In the genomic region with DNA sequence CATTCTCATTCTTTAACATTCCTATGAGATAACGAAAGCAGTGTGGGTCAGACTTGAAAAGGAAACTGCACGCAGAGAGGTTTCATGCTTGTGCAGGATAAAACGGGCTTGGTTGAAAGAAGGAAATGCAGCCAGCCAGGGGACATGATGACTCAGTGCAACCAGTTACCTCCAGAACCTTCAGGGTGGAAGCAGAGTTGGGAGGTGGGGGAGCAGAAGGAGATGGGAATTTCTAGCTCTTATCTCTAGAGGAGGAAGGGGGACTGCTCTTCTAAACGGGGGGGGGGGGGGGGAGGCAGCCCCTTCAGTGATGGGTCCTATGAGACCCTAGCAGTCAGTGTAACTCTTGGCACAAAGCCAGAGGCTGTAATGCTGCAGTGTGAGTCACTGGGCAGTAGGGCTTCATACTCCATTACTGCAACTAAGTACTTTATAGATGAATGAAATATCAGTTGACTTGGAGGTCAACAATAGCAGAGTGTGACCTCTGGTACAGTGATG, we compare ENCODE assay signal across 10 mouse cellular contexts. TPM values are rescaled to one million over a fixed set of nuclear protein-coding genes. Genes with fewer than 3 reads are reported as not detected.
DNase-seq lines count a peak whose midpoint lies in the region; ATAC-seq and TF ChIP-seq lines count a peak whose summit lies in the region.
"Had no signal": no experiment of that assay in that cellular context is flagged by ENCODE, and none has a peak within 500 bp of the region (broad histone marks: within the 10 kb centered on the region; RNA-seq: fewer than 3 reads in every experiment).

No protein-coding gene starts in this region.

- ATAC-seq in hematopoietic stem cell, adult 5-6 weeks (replicated peaks in 1 of 2; ENCODE audit: insufficient read depth in 1 of 2, low FRiP score in 2 of 2, low TSS enrichment in 1 of 2, low read depth in 1 of 2, poor library complexity in 2 of 2, severe bottlenecking in 2 of 2): peak; percentile 54 to 63
- peak; percentile 39 for ATAC-seq in liver, embryonic 16.5 days (ENCODE audit: low read depth)
- ATAC-seq in stomach, postnatal 0 days (ENCODE audit: low FRiP score, low TSS enrichment): peak; percentile 94

- H3K9me3 ChIP-seq in liver, embryonic 16.5 days (replicated peaks; ENCODE audit: control insufficient read depth, low read length): no peaks in the 10 kb centered on the region
- H3K9me3 ChIP-seq in stomach, postnatal 0 days (ENCODE audit: control insufficient read depth, low read length): no peaks in the 10 kb centered on the region

- peak; percentile 10 for DNase-seq in embryo, embryonic 10 days (ENCODE audit: low spot score)
- no peak for DNase-seq in embryo, embryonic 10.5 days (ENCODE audit: low spot score)
- DNase-seq in thymus, postnatal 4 days: peak; percentile 9
- DNase-seq in thymus, postnatal 0 days (ENCODE audit: low spot score): no peak
- peak; percentile 49 for DNase-seq in stomach, postnatal 0 days (ENCODE audit: low spot score)
- DNase-seq in layer of hippocampus, postnatal 36 days: no peak

- H3K27me3 ChIP-seq in liver, embryonic 16.5 days (ENCODE audit: control insufficient read depth, insufficient read depth, low read depth, low read length): no peaks in the 10 kb centered on the region
- no peaks in the 10 kb centered on the region for H3K27me3 ChIP-seq in stomach, postnatal 0 days (ENCODE audit: control insufficient read depth, insufficient read depth, low read length)

- no peak for TF ChIP-seq CTCF in stomach, postnatal 0 days (IDR thresholded peaks at IDR 0.05; ENCODE audit: low read depth)

- H3K4me1 ChIP-seq in liver, embryonic 16.5 days (ENCODE audit: control insufficient read depth, low read depth, low read length): peaks cover 4% of the 10 kb centered on the region; the same call in 1 of the 2 replicates
- no peaks in the 10 kb centered on the region for H3K4me1 ChIP-seq in stomach, postnatal 0 days (replicated peaks; ENCODE audit: control insufficient read depth, insufficient read depth)

- TF ChIP-seq EP300 in stomach, postnatal 0 days (optimal IDR thresholded peaks at IDR 0.05): no peak

- 2% methylated on average over 4 of the region's 4 CpGs for WGBS in liver, embryonic 16.5 days (ENCODE audit: insufficient replicate concordance)
- WGBS in stomach, postnatal 0 days: 11% methylated on average over 4 of the region's 4 CpGs

- H3K9ac ChIP-seq in liver, embryonic 16.5 days (ENCODE audit: low read depth, low read length): no peak overlapping the region
- no peak overlapping the region for H3K9ac ChIP-seq in stomach, postnatal 0 days (ENCODE audit: low read length)

- no peaks in the 10 kb centered on the region for H3K36me3 ChIP-seq in liver, embryonic 16.5 days (ENCODE audit: control insufficient read depth, insufficient read depth)
- H3K36me3 ChIP-seq in stomach, postnatal 0 days (ENCODE audit: control insufficient read depth, insufficient read depth, low read length): no peaks in the 10 kb centered on the region

- H3K27ac ChIP-seq in liver, embryonic 16.5 days (ENCODE audit: low read length): no peak overlapping the region
- peak overlapping the region; percentile 56; the same call in 1 of the 2 replicates for H3K27ac ChIP-seq in stomach, postnatal 0 days (replicated peaks)

- peak overlapping the region; percentile 25; the same call in 1 of the 2 replicates for H3K4me2 ChIP-seq in liver, embryonic 16.5 days (ENCODE audit: low read depth, low read length)
- peak overlapping the region; percentile 35 for H3K4me2 ChIP-seq in stomach, postnatal 0 days (replicated peaks; ENCODE audit: low read depth)

- H3K4me3 ChIP-seq in liver, embryonic 16.5 days (ENCODE audit: low read depth, low read length): no peak overlapping the region
- H3K4me3 ChIP-seq in stomach, postnatal 0 days (ENCODE audit: low read depth, low read length): no peak overlapping the region

RNA-seq across cellular contexts. Expression of a gene that starts 6.8 kb away (rescaled TPM):
- not detected in 2 replicates for polyA plus RNA-seq in thymus, postnatal 0 days (2015; fragmentation: Nextera tagmentation; extraction: Ambion mirVana)
- total RNA-seq in hematopoietic stem cell, adult 5-6 weeks (2017): not detected in 2 replicates
- polyA plus RNA-seq in liver, embryonic 16.5 days (2015; fragmentation: Nextera tagmentation; extraction: Ambion mirVana): not detected in 2 replicates
- polyA plus RNA-seq in stomach, postnatal 0 days (2015; fragmentation: Nextera tagmentation; extraction: Ambion mirVana): not detected in 2 replicates
- total RNA-seq in layer of hippocampus, postnatal 36 days (2021): not detected
- total RNA-seq: gastrocnemius, postnatal 36 days had no signal
- polyA plus RNA-seq: C2C12 had no signal

RNA-seq across cellular contexts. Expression of a gene that starts 42.3 kb away (rescaled TPM):
- not detected in 2 replicates for polyA plus RNA-seq in thymus, postnatal 0 days (2015; fragmentation: Nextera tagmentation; extraction: Ambion mirVana)
- total RNA-seq in hematopoietic stem cell, adult 5-6 weeks (2017): not detected in 2 replicates
- polyA plus RNA-seq in liver, embryonic 16.5 days (2015; fragmentation: Nextera tagmentation; extraction: Ambion mirVana): not detected in 2 replicates
- polyA plus RNA-seq in stomach, postnatal 0 days (2015; fragmentation: Nextera tagmentation; extraction: Ambion mirVana): not detected in 2 replicates
- total RNA-seq in layer of hippocampus, postnatal 36 days (2021): not detected
- total RNA-seq: gastrocnemius, postnatal 36 days had no signal
- polyA plus RNA-seq: C2C12 had no signal

RNA-seq across cellular contexts. Expression of a gene that starts 55.8 kb away (rescaled TPM):
- not detected in 2 replicates for polyA plus RNA-seq in thymus, postnatal 0 days (2015; fragmentation: Nextera tagmentation; extraction: Ambion mirVana)
- not detected in 2 replicates for total RNA-seq in hematopoietic stem cell, adult 5-6 weeks (2017)
- not detected in 2 replicates for polyA plus RNA-seq in liver, embryonic 16.5 days (2015; fragmentation: Nextera tagmentation; extraction: Ambion mirVana)
- polyA plus RNA-seq in stomach, postnatal 0 days (2015; fragmentation: Nextera tagmentation; extraction: Ambion mirVana): not detected in 2 replicates
- total RNA-seq in layer of hippocampus, postnatal 36 days (2021): not detected
- total RNA-seq: gastrocnemius, postnatal 36 days had no signal
- polyA plus RNA-seq: C2C12 had no signal

Comparison
In these comparisons a context has a peak if more than half of its experiments do, and no peak if none do; other contexts are left out.
1. DNase-seq: peak in embryo, embryonic 10 days (single experiment), thymus, postnatal 4 days (single experiment) and stomach, postnatal 0 days (single experiment); none in embryo, embryonic 10.5 days (single experiment), thymus, postnatal 0 days (single experiment) and layer of hippocampus, postnatal 36 days (0 of 2).
2. ATAC-seq: peak in every context shown above with its lines; median percentile 94 in stomach, postnatal 0 days; 58 in hematopoietic stem cell, adult 5-6 weeks; 39 in liver, embryonic 16.5 days.